Mouse (Mus musculus): ENCODE measurements around the gene Rpgrip1l. TPM values are rescaled to one million over a fixed set of nuclear protein-coding genes. Genes with fewer than 3 reads are reported as not detected.

The Rpgrip1l gene
- 10.0 and 10.6 TPM in 2 replicates for polyA plus RNA-seq (2015; fragmentation: Nextera tagmentation; extraction: Ambion mirVana)

- H3K4me3 ChIP-seq (ENCODE audit: low read length), result peak within 1 kb of the TSS; percentile 75
- peaks cover 20% of the 10 kb centered on the region for H3K4me1 ChIP-seq (ENCODE audit: control insufficient read depth, insufficient read depth, low read depth, low read length)
- peak within 1 kb of the TSS; percentile 90 for H3K9ac ChIP-seq (ENCODE audit: low read depth, low read length)
- peak within 1 kb of the TSS; percentile 88 for H3K4me2 ChIP-seq (ENCODE audit: low read length)
- no peaks in the 10 kb centered on the region for H3K9me3 ChIP-seq (ENCODE audit: control insufficient read depth, low read length)
- peak within 1 kb of the TSS; percentile 87 for H3K27ac ChIP-seq (ENCODE audit: low read depth, low read length)
- ATAC-seq, result peak; percentile 99
- no peaks in the 10 kb centered on the region for H3K36me3 ChIP-seq (ENCODE audit: control insufficient read depth, insufficient read depth, low read length)
- under 1% methylated on average over 59 of the region's 59 CpGs for WGBS
- no peaks in the 10 kb centered on the region for H3K27me3 ChIP-seq (replicated peaks; ENCODE audit: control insufficient read depth, insufficient read depth, low read length)
These were observed at the start of gene Rpgrip1l, which contains the start of gene Fto for GRCm38 (mm10) chr8:91312835-91313832. TSS of gene Rpgrip1l (minus strand) at chr8:91313262. TSS of gene Fto (plus strand) at chr8:91313525.

GRCm38 (mm10) chr8:91360644-91361357, 47.7 kb upstream of the Rpgrip1l start:
- peaks cover 17% of the 10 kb centered on the region for H3K4me1 ChIP-seq (ENCODE audit: control insufficient read depth, insufficient read depth, low read depth, low read length)
- H3K4me2 ChIP-seq (ENCODE audit: low read length), result no peak overlapping the region
- no peak for ATAC-seq
- no peaks in the 10 kb centered on the region for H3K9me3 ChIP-seq (ENCODE audit: control insufficient read depth, low read length)
- no peaks in the 10 kb centered on the region for H3K36me3 ChIP-seq (ENCODE audit: control insufficient read depth, insufficient read depth, low read length)
- 91% methylated on average over 10 of the region's 10 CpGs for WGBS
- H3K27ac ChIP-seq (ENCODE audit: low read depth, low read length), result no peak overlapping the region
- no peak overlapping the region for H3K9ac ChIP-seq (ENCODE audit: low read depth, low read length)
- H3K4me3 ChIP-seq (ENCODE audit: low read length), result no peak overlapping the region
- no peaks in the 10 kb centered on the region for H3K27me3 ChIP-seq (replicated peaks; ENCODE audit: control insufficient read depth, insufficient read depth, low read length)

- Histone ChIP-seq H3K9ac (ENCODE audit: low read depth, low read length) (no peak overlapping the region), H3K27me3 (replicated peaks; ENCODE audit: control insufficient read depth, insufficient read depth, low read length) (no peaks in the 10 kb centered on the region), H3K9me3 (ENCODE audit: control insufficient read depth, low read length) (no peaks in the 10 kb centered on the region), H3K36me3 (ENCODE audit: control insufficient read depth, insufficient read depth, low read length) (no peaks in the 10 kb centered on the region), H3K4me3 (ENCODE audit: low read length) (no peak overlapping the region), H3K4me1 (ENCODE audit: control insufficient read depth, insufficient read depth, low read depth, low read length) (peaks cover 18% of the 10 kb centered on the region), H3K4me2 (ENCODE audit: low read length) (no peak overlapping the region), H3K27ac (ENCODE audit: low read depth, low read length) (no peak overlapping the region)
- no peak for ATAC-seq
- 78% methylated on average over 9 of the region's 9 CpGs for WGBS
These were observed 46.4 kb upstream of the Rpgrip1l start for GRCm38 (mm10) chr8:91359511-91359910.

- no peaks in the 10 kb centered on the region for H3K36me3 ChIP-seq (ENCODE audit: control insufficient read depth, insufficient read depth, low read length)
- no peak overlapping the region for H3K4me3 ChIP-seq (ENCODE audit: low read length)
- WGBS, result 81% methylated on average over 5 of the region's 5 CpGs
- no peak overlapping the region for H3K27ac ChIP-seq (ENCODE audit: low read depth, low read length)
- no peaks in the 10 kb centered on the region for H3K9me3 ChIP-seq (ENCODE audit: control insufficient read depth, low read length)
- H3K9ac ChIP-seq (ENCODE audit: low read depth, low read length), result no peak overlapping the region
- ATAC-seq, result no peak
- no peaks in the 10 kb centered on the region for H3K27me3 ChIP-seq (replicated peaks; ENCODE audit: control insufficient read depth, insufficient read depth, low read length)
- no peak overlapping the region for H3K4me2 ChIP-seq (ENCODE audit: low read length)
- H3K4me1 ChIP-seq (ENCODE audit: control insufficient read depth, insufficient read depth, low read depth, low read length), result peaks cover 18% of the 10 kb centered on the region
These were observed 45.0 kb upstream of the Rpgrip1l start for GRCm38 (mm10) chr8:91358016-91358415.

- no peak for ATAC-seq
- H3K4me1 ChIP-seq (ENCODE audit: control insufficient read depth, insufficient read depth, low read depth, low read length), result peaks cover 18% of the 10 kb centered on the region
- H3K4me3 ChIP-seq (ENCODE audit: low read length), result no peak overlapping the region
- no peak overlapping the region for H3K9ac ChIP-seq (ENCODE audit: low read depth, low read length)
- no peaks in the 10 kb centered on the region for H3K27me3 ChIP-seq (replicated peaks; ENCODE audit: control insufficient read depth, insufficient read depth, low read length)
- 91% methylated on average over 4 of the region's 4 CpGs for WGBS
- no peaks in the 10 kb centered on the region for H3K9me3 ChIP-seq (ENCODE audit: control insufficient read depth, low read length)
- H3K4me2 ChIP-seq (ENCODE audit: low read length), result no peak overlapping the region
- H3K27ac ChIP-seq (ENCODE audit: low read depth, low read length), result no peak overlapping the region
- no peaks in the 10 kb centered on the region for H3K36me3 ChIP-seq (ENCODE audit: control insufficient read depth, insufficient read depth, low read length)
These were observed 44.5 kb upstream of the Rpgrip1l start for GRCm38 (mm10) chr8:91357493-91358014.

- Histone ChIP-seq H3K27ac (ENCODE audit: low read depth, low read length) (no peak overlapping the region), H3K9me3 (ENCODE audit: control insufficient read depth, low read length) (no peaks in the 10 kb centered on the region), H3K36me3 (ENCODE audit: control insufficient read depth, insufficient read depth, low read length) (no peaks in the 10 kb centered on the region), H3K4me1 (ENCODE audit: control insufficient read depth, insufficient read depth, low read depth, low read length) (peaks cover 18% of the 10 kb centered on the region), H3K4me2 (ENCODE audit: low read length) (peak overlapping the region; percentile 16; the same call in 1 of the 2 replicates), H3K4me3 (ENCODE audit: low read length) (no peak overlapping the region), H3K9ac (ENCODE audit: low read depth, low read length) (no peak overlapping the region), H3K27me3 (replicated peaks; ENCODE audit: control insufficient read depth, insufficient read depth, low read length) (no peaks in the 10 kb centered on the region)
- ATAC-seq, result peak; percentile 55; the same call in 1 of the 2 replicates
- WGBS, result 45% methylated on average over 11 of the region's 11 CpGs
These were observed 43.1 kb upstream of the Rpgrip1l start for GRCm38 (mm10) chr8:91355956-91356699.

GRCm38 (mm10) chr8:91355301-91355905, 42.3 kb upstream of the Rpgrip1l start:
- Histone ChIP-seq H3K36me3 (ENCODE audit: control insufficient read depth, insufficient read depth, low read length) (no peaks in the 10 kb centered on the region), H3K9ac (ENCODE audit: low read depth, low read length) (no peak overlapping the region), H3K27me3 (replicated peaks; ENCODE audit: control insufficient read depth, insufficient read depth, low read length) (no peaks in the 10 kb centered on the region), H3K9me3 (ENCODE audit: control insufficient read depth, low read length) (no peaks in the 10 kb centered on the region), H3K4me3 (ENCODE audit: low read length) (no peak overlapping the region), H3K27ac (ENCODE audit: low read depth, low read length) (peak overlapping the region; percentile 19), H3K4me1 (ENCODE audit: control insufficient read depth, insufficient read depth, low read depth, low read length) (peaks cover 18% of the 10 kb centered on the region), H3K4me2 (ENCODE audit: low read length) (peak overlapping the region; percentile 11; the same call in 1 of the 2 replicates)
- 22% methylated on average over 10 of the region's 10 CpGs for WGBS
- ATAC-seq, result peak; percentile 49; the same call in 1 of the 2 replicates

- no peak overlapping the region for H3K4me2 ChIP-seq (ENCODE audit: low read length)
- H3K9ac ChIP-seq (ENCODE audit: low read depth, low read length), result no peak overlapping the region
- WGBS, result 92% methylated on average over 4 of the region's 4 CpGs
- no peak overlapping the region for H3K4me3 ChIP-seq (ENCODE audit: low read length)
- H3K27ac ChIP-seq (ENCODE audit: low read depth, low read length), result no peak overlapping the region
- no peaks in the 10 kb centered on the region for H3K9me3 ChIP-seq (ENCODE audit: control insufficient read depth, low read length)
- no peak for ATAC-seq
- H3K27me3 ChIP-seq (replicated peaks; ENCODE audit: control insufficient read depth, insufficient read depth, low read length), result no peaks in the 10 kb centered on the region
- no peaks in the 10 kb centered on the region for H3K36me3 ChIP-seq (ENCODE audit: control insufficient read depth, insufficient read depth, low read length)
- peaks cover 18% of the 10 kb centered on the region for H3K4me1 ChIP-seq (ENCODE audit: control insufficient read depth, insufficient read depth, low read depth, low read length)
These were observed 40.8 kb upstream of the Rpgrip1l start for GRCm38 (mm10) chr8:91353907-91354306.
